Mouse (Mus musculus): ENCODE results near the gene Ttll12. TPM values are rescaled to one million over a fixed set of nuclear protein-coding genes. Genes with fewer than 3 reads are reported as not detected.

Gene Ttll12
- 34.6 and 42.3 TPM in 2 replicates for polyA plus RNA-seq (2014; fragmentation: Nextera tagmentation; extraction: Ambion mirVana)

GRCm38 (mm10) chr15:83594513-83595363 is at the start of gene Ttll12:
Gene Ttll12, minus strand, starts transcription at chr15:83595157.
- Histone ChIP-seq H3K36me3 (ENCODE audit: control insufficient read depth, insufficient read depth, low read length) (no peaks in the 10 kb centered on the region; the same call in 1 of the 2 replicates), H3K4me1 (ENCODE audit: control insufficient read depth, insufficient read depth, low read length) (peaks cover 13% of the 10 kb centered on the region), H3K4me3 (ENCODE audit: low read length) (peak within 1 kb of the TSS; percentile 78), H3K9ac (ENCODE audit: low read depth, low read length) (peak within 1 kb of the TSS; percentile 77), H3K4me2 (replicated peaks; ENCODE audit: low read depth, low read length) (peak within 1 kb of the TSS; percentile 68), H3K27ac (ENCODE audit: low read depth, low read length) (no peak within 1 kb of the TSS; the same call in 1 of the 2 replicates), H3K9me3 (ENCODE audit: control insufficient read depth, low read length) (no peaks in the 10 kb centered on the region), H3K27me3 (ENCODE audit: control insufficient read depth, insufficient read depth, low read length) (no peaks in the 10 kb centered on the region)
- peak; percentile 93 for ATAC-seq (ENCODE audit: low FRiP score, low TSS enrichment)
- WGBS: under 1% methylated on average over 68 of the region's 68 CpGs

DNA sequence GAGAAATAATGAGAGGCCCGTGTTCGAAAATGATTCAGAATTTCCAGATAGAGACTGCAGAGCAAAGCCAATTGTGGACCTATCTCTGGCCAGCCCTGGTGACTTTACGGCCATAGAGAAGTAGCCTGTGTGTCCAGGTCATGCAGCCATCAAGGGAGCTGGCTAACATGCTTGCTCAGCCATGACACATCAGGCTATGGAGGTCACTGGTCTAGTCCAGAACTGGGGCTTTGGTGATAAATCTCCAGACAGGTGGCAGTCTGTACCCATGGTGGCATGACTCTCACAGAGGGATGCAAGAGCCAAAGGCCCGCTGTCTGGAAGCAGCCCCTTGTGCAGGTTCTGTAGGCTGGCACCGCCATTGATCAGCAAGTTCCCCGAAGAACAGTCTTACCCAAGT is 47.6 kb upstream of the Ttll12 start:
- ATAC-seq (ENCODE audit: low FRiP score, low TSS enrichment): no peak
- no peaks in the 10 kb centered on the region for H3K9me3 ChIP-seq (ENCODE audit: control insufficient read depth, low read length)
- 0 out of 2 replicates have a peak, but pooled peaks cover 4% of the 10 kb centered on the region for H3K4me1 ChIP-seq (ENCODE audit: control insufficient read depth, insufficient read depth, low read length)
- no peak overlapping the region; the same call in 1 of the 2 replicates for H3K9ac ChIP-seq (ENCODE audit: low read depth, low read length)
- H3K4me3 ChIP-seq (ENCODE audit: low read length): no peak overlapping the region
- H3K27me3 ChIP-seq (ENCODE audit: control insufficient read depth, insufficient read depth, low read length): no peaks in the 10 kb centered on the region
- no peaks in the 10 kb centered on the region for H3K36me3 ChIP-seq (ENCODE audit: control insufficient read depth, insufficient read depth, low read length)
- H3K27ac ChIP-seq (ENCODE audit: low read depth, low read length): no peak overlapping the region
- WGBS: 92% methylated on average over 6 of the region's 6 CpGs
- H3K4me2 ChIP-seq (replicated peaks; ENCODE audit: low read depth, low read length): no peak overlapping the region

GRCm38 (mm10) chr15:83640208-83640607 is 45.3 kb upstream of the Ttll12 start:
- ATAC-seq (ENCODE audit: low FRiP score, low TSS enrichment): no peak
- H3K27me3 ChIP-seq (ENCODE audit: control insufficient read depth, insufficient read depth, low read length): no peaks in the 10 kb centered on the region
- no peak overlapping the region for H3K4me3 ChIP-seq (ENCODE audit: low read length)
- 38% methylated on average over 4 of the region's 4 CpGs for WGBS
- H3K27ac ChIP-seq (ENCODE audit: low read depth, low read length): no peak overlapping the region
- no peak overlapping the region for H3K9ac ChIP-seq (ENCODE audit: low read depth, low read length)
- H3K4me1 ChIP-seq (ENCODE audit: control insufficient read depth, insufficient read depth, low read length): 0 out of 2 replicates have a peak, but pooled peaks cover 4% of the 10 kb centered on the region
- no peak overlapping the region for H3K4me2 ChIP-seq (replicated peaks; ENCODE audit: low read depth, low read length)
- no peaks in the 10 kb centered on the region for H3K36me3 ChIP-seq (ENCODE audit: control insufficient read depth, insufficient read depth, low read length)
- H3K9me3 ChIP-seq (ENCODE audit: control insufficient read depth, low read length): no peaks in the 10 kb centered on the region

DNA sequence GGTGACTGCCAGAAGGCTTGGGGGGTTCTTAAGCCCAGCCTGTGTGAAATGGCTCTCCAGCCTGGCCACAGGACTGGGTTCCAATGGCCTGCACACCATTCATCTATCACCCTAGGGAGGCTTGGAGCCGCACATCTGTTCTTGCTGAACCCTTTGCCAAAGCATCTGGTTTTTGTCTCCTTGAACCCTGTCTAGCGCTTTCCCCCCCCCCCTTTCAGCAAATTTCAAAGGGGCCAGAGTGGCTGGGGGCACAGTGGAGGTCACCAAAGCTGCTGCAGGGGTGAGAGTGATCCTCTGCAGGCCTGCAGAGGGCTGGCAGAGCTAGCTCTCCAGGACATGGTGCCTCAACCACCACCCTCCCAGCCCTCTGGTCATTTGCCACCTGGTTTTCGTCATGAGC is 44.2 kb upstream of the Ttll12 start:
- H3K36me3 ChIP-seq (ENCODE audit: control insufficient read depth, insufficient read depth, low read length): no peaks in the 10 kb centered on the region
- 0 out of 2 replicates have a peak, but pooled peaks cover 4% of the 10 kb centered on the region for H3K4me1 ChIP-seq (ENCODE audit: control insufficient read depth, insufficient read depth, low read length)
- ATAC-seq (ENCODE audit: low FRiP score, low TSS enrichment): no peak
- H3K9ac ChIP-seq (ENCODE audit: low read depth, low read length): no peak overlapping the region
- no peak overlapping the region for H3K4me3 ChIP-seq (ENCODE audit: low read length)
- no peak overlapping the region for H3K27ac ChIP-seq (ENCODE audit: low read depth, low read length)
- no peaks in the 10 kb centered on the region for H3K27me3 ChIP-seq (ENCODE audit: control insufficient read depth, insufficient read depth, low read length)
- no peaks in the 10 kb centered on the region for H3K9me3 ChIP-seq (ENCODE audit: control insufficient read depth, low read length)
- no peak overlapping the region for H3K4me2 ChIP-seq (replicated peaks; ENCODE audit: low read depth, low read length)
- WGBS: 31% methylated on average over 3 of the region's 3 CpGs

- Histone ChIP-seq H3K4me2 (replicated peaks; ENCODE audit: low read depth, low read length) (no peak overlapping the region), H3K9me3 (ENCODE audit: control insufficient read depth, low read length) (no peaks in the 10 kb centered on the region), H3K36me3 (ENCODE audit: control insufficient read depth, insufficient read depth, low read length) (no peaks in the 10 kb centered on the region), H3K4me1 (ENCODE audit: control insufficient read depth, insufficient read depth, low read length) (0 out of 2 replicates have a peak, but pooled peaks cover 4% of the 10 kb centered on the region), H3K4me3 (ENCODE audit: low read length) (no peak overlapping the region), H3K9ac (ENCODE audit: low read depth, low read length) (no peak overlapping the region), H3K27ac (ENCODE audit: low read depth, low read length) (no peak overlapping the region), H3K27me3 (ENCODE audit: control insufficient read depth, insufficient read depth, low read length) (no peaks in the 10 kb centered on the region)
- 84% methylated on average over 20 of the region's 20 CpGs for WGBS
- no peak for ATAC-seq (ENCODE audit: low FRiP score, low TSS enrichment)
Measured at GRCm38 (mm10) chr15:83638196-83638899, 43.4 kb upstream of the Ttll12 start.

DNA sequence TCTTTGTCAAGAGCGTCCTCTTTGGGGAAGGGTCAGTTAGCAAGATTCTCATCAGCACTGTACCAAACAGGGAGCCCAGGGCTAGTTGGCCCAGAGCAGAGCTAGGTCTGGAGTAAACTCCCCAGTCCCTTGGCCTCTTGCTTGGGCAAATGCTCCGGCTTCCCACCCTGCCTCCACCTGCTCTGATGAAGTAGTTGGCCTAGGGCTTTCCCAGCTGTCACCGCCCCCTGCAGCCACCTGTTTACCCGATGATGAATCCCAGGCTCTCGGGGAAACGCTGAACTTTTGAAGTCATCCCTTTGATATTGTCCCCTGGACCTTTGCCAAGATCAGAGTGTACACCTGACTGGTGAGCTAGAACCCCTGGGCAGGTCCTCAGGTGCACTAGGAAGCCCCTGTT is 41.8 kb upstream of the Ttll12 start:
- H3K9me3 ChIP-seq (ENCODE audit: control insufficient read depth, low read length): no peaks in the 10 kb centered on the region
- whole genome bisulfite sequencing: 71% methylated on average over 6 of the region's 6 CpGs
- ATAC-seq (ENCODE audit: low FRiP score, low TSS enrichment): no peak
- no peak overlapping the region for H3K4me2 ChIP-seq (replicated peaks; ENCODE audit: low read depth, low read length)
- 0 out of 2 replicates have a peak, but pooled peaks cover 4% of the 10 kb centered on the region for H3K4me1 ChIP-seq (ENCODE audit: control insufficient read depth, insufficient read depth, low read length)
- H3K4me3 ChIP-seq (ENCODE audit: low read length): no peak overlapping the region
- H3K9ac ChIP-seq (ENCODE audit: low read depth, low read length): no peak overlapping the region
- H3K27ac ChIP-seq (ENCODE audit: low read depth, low read length): no peak overlapping the region
- H3K36me3 ChIP-seq (ENCODE audit: control insufficient read depth, insufficient read depth, low read length): no peaks in the 10 kb centered on the region
- no peaks in the 10 kb centered on the region for H3K27me3 ChIP-seq (ENCODE audit: control insufficient read depth, insufficient read depth, low read length)

- no peaks in the 10 kb centered on the region for H3K9me3 ChIP-seq (ENCODE audit: control insufficient read depth, low read length)
- 50% methylated on average over 3 of the region's 3 CpGs for WGBS
- H3K4me3 ChIP-seq (ENCODE audit: low read length): no peak overlapping the region
- no peak overlapping the region for H3K9ac ChIP-seq (ENCODE audit: low read depth, low read length)
- no peak overlapping the region for H3K4me2 ChIP-seq (replicated peaks; ENCODE audit: low read depth, low read length)
- H3K36me3 ChIP-seq (ENCODE audit: control insufficient read depth, insufficient read depth, low read length): no peaks in the 10 kb centered on the region
- 0 out of 2 replicates have a peak, but pooled peaks cover 4% of the 10 kb centered on the region for H3K4me1 ChIP-seq (ENCODE audit: control insufficient read depth, insufficient read depth, low read length)
- H3K27ac ChIP-seq (ENCODE audit: low read depth, low read length): no peak overlapping the region
- no peak for ATAC-seq (ENCODE audit: low FRiP score, low TSS enrichment)
- H3K27me3 ChIP-seq (ENCODE audit: control insufficient read depth, insufficient read depth, low read length): no peaks in the 10 kb centered on the region
Measured at GRCm38 (mm10) chr15:83635251-83635650, 40.3 kb upstream of the Ttll12 start.

DNA sequence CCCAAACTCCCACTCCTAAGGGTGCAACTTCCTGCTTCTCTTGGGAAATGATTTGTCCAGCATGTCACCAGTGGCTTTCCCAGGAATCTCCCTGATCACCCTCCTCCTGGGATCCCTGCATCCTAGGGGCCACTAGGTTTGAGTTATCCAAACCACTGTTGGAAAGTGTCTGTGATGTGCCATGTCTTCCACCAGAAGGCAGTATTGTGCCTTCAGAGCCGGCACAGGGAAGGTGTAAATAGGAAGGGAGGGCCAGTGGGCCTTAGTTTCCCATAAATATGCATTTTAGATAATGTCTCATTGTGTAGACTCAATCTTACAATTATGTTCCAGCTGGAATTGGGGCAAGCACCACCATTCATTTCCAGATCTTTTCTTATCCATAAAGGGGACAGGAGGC is 39.1 kb upstream of the Ttll12 start:
- H3K9ac ChIP-seq (ENCODE audit: low read depth, low read length): no peak overlapping the region
- H3K36me3 ChIP-seq (ENCODE audit: control insufficient read depth, insufficient read depth, low read length): no peaks in the 10 kb centered on the region

DNA sequence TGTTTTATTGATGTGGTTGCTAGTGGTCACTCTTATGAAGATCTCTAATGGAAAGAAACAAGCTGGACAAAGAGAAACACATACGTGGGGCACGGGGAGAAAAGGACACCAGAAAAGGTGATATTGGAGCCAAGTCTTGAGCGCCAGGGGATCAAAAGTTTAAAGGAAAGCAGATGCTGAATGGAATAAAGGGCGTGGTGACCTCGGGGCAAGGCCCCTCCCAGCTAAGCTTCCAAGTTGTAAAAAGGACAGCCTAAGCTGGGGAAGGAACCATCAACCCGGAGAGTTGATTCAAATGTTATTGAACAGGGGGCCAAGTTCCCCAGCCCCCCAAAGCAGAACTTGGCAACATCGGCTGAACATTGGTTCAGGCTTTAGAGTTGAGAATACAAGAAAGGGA is 36.1 kb upstream of the Ttll12 start:
- Histone ChIP-seq H3K27me3 (ENCODE audit: control insufficient read depth, insufficient read depth, low read length) (no peaks in the 10 kb centered on the region), H3K9ac (ENCODE audit: low read depth, low read length) (no peak overlapping the region), H3K4me1 (ENCODE audit: control insufficient read depth, insufficient read depth, low read length) (no peaks in the 10 kb centered on the region), H3K4me3 (ENCODE audit: low read length) (no peak overlapping the region), H3K9me3 (ENCODE audit: control insufficient read depth, low read length) (no peaks in the 10 kb centered on the region), H3K4me2 (replicated peaks; ENCODE audit: low read depth, low read length) (no peak overlapping the region), H3K36me3 (ENCODE audit: control insufficient read depth, insufficient read depth, low read length) (no peaks in the 10 kb centered on the region), H3K27ac (ENCODE audit: low read depth, low read length) (no peak overlapping the region)
- WGBS: 65% methylated on average over 7 of the region's 7 CpGs
- ATAC-seq (ENCODE audit: low FRiP score, low TSS enrichment): no peak

More for the DNA sequence above, 39.1 kb upstream of the Ttll12 start:
- Histone ChIP-seq H3K27me3 (ENCODE audit: control insufficient read depth, insufficient read depth, low read length) (no peaks in the 10 kb centered on the region), H3K27ac (ENCODE audit: low read depth, low read length) (no peak overlapping the region), H3K4me1 (ENCODE audit: control insufficient read depth, insufficient read depth, low read length) (no peaks in the 10 kb centered on the region), H3K4me3 (ENCODE audit: low read length) (no peak overlapping the region), H3K4me2 (replicated peaks; ENCODE audit: low read depth, low read length) (no peak overlapping the region), H3K9me3 (ENCODE audit: control insufficient read depth, low read length) (no peaks in the 10 kb centered on the region)
- WGBS: 5% methylated on average over 1 of the region's 1 CpGs
- no peak for ATAC-seq (ENCODE audit: low FRiP score, low TSS enrichment)
